Mouse (Mus musculus) monocyte, adult 5-6 weeks (primary cell): Measurements from ENCODE around the gene Iyd. TPM values are rescaled to one million over a fixed set of nuclear protein-coding genes. Genes with fewer than 3 reads are reported as not detected.

ENCODE experiments used
- ATAC-seq: fragments of 153-309, 156-312 bp; replicated peaks from 2 replicates; pipeline ENCODE4 v1.8.0; 2017; ENCODE audit warnings: mild to moderate bottlenecking; ENCODE audit not compliant: low TSS enrichment, insufficient number of reproducible peaks, severe bottlenecking, poor library complexity, low FRiP score
- total RNA-seq: library from RNA; stranded (forward); fragments of 200-1000, 200-491, 200-594 nt; gene quantifications from 3 replicates; pipeline ENCODE4 v1.2.3, GENCODE M21; 2017

Gene Iyd
- total RNA-seq, 1 experiment from 2014 or later = not detected

DNA sequence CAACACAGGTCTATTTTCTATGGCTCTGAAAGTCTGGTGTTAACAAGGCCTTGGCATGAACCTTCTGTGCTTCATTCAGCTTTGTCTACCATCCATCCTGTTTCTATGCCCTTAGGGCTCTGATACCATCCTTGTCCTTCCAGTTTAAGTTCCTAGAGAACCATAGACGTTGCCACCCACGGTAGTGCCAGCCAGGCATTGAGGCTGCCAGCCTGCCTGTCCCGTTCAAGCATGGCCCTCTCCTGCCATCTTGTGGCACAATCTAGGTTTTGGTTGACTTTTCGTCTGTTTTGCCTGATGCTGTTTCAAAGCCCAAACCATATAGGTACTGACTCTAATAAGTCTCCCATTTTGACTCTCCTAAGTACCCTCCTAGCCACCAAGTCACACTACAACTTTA, 8.7 kb upstream of the Iyd start:
- no peak for ATAC-seq

DNA sequence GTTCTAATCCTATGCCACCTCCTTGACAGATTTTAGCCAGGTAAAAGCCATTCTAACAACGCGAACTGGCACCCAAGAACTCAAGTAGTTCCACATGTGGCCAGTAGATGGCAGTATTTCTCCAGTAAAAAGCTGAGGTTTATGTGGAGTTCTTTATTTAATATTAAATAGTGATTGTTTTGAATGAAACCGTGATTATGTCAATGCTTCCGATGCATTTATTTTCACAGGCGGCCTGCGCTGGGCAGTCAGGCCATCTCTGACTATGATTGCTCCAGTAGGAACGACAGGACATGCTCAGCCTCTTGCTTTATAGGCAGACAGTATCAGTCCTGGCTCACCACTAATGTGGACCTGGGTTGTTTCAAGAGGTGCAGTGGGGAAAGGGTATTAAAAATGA, 5.6 kb upstream of the Iyd start:
- no peak for ATAC-seq

DNA sequence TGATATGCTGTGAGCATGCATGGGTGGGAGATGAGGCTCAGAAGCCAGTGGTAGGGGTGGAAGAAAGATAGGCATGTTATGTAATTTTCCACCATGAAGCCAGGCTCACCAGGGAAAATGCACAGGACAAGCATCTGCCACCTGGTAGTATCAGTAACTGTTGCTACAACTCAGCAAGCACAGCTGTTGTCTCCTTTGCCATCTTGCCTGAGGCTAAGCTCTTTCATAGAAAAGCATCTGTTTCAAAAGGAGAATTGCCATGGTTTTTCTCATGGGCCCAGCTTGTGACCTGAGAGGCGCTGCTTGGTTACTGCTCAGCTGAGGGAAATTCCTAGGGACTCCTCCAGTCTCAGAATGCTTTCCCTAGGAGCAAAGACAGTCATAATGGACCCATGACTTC, 3.7 kb upstream of the Iyd start:
- no peak for ATAC-seq

GRCm38 (mm10) chr10:3549384-3549783, 9.3 kb downstream of the Iyd start:
- no peak for ATAC-seq

DNA sequence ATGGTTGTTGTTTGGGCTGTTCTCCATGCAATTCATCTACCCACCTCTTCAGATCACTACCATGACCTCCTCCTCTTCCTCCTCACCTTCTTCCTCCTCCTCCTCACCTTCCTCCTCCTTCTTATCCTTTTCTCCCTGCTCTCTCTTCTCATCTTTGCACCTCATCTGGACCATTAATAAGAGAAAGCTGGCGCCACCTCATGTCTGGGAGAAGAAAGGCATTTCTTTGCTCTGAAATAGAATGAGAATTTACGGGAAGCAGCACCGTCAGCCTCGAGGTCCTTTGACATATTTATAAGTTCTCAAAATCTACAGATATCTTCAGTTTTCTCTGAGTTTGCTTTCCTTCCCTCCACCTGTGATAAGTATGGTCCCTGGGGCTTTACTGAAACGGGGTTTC, 15.1 kb downstream of the Iyd start:
- no peak for ATAC-seq

DNA sequence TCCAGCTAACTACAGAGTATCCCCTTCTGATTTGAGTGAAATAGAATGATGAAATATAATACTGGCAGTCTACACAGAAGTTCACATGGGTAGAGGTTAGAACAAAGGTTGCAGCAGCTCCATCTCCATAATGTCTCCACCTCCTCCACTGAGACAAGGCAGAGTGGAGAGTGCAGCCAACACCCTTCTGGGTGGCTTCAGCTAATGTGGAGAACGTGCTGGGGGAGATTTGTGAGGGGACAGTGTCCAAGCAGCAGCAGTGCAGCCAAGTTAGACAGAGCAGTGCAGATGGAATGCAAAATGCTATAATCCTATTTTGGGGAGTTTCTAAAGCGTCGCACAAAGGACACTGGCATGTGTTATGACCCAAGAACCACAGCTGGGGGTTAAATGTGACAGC, 16.5 kb downstream of the Iyd start:
- ATAC-seq = no peak

- no peak for ATAC-seq
These were observed 19.1 kb downstream of the Iyd start for GRCm38 (mm10) chr10:3559136-3559535.

DNA sequence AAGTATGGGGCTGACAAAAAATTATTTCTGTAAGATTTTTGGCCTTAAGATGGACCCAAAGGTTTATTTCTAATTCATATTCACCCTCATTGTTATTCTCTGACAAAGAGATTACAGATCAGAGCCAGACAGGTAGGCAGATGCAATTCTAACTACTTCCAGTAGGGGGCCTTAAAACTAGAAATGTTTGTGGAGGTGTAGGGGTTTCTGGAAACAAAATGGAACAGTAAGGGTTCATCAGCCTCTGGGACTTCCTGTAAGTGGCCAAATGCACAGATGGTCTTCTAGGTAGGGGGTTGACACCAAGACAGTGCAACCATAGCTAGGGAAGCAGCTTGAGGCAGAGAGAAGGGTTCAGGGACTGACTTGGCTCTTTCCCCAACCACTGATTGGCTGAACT, 22.1 kb downstream of the Iyd start:
- no peak for ATAC-seq

DNA sequence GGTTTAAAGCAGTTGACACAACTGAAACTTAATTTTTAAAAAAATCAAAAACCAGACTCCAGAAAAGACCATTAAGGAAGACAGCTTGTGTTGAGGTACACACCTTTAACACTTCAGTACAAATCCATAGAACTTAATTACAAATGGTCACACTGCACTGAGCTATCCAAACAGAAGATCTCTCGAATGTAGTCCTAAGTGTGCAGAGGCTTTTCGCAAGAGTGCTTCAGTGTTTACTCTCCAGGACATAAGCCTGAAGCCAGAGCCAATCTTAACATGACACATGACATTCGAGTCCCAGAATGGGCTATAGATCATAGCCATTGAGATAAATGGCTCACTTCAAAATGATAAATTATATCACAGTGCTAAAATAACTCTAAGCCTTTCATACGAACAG, 25.1 kb downstream of the Iyd start:
- ATAC-seq = no peak

GRCm38 (mm10) chr10:3567821-3568220, 27.8 kb downstream of the Iyd start:
- no peak for ATAC-seq

DNA sequence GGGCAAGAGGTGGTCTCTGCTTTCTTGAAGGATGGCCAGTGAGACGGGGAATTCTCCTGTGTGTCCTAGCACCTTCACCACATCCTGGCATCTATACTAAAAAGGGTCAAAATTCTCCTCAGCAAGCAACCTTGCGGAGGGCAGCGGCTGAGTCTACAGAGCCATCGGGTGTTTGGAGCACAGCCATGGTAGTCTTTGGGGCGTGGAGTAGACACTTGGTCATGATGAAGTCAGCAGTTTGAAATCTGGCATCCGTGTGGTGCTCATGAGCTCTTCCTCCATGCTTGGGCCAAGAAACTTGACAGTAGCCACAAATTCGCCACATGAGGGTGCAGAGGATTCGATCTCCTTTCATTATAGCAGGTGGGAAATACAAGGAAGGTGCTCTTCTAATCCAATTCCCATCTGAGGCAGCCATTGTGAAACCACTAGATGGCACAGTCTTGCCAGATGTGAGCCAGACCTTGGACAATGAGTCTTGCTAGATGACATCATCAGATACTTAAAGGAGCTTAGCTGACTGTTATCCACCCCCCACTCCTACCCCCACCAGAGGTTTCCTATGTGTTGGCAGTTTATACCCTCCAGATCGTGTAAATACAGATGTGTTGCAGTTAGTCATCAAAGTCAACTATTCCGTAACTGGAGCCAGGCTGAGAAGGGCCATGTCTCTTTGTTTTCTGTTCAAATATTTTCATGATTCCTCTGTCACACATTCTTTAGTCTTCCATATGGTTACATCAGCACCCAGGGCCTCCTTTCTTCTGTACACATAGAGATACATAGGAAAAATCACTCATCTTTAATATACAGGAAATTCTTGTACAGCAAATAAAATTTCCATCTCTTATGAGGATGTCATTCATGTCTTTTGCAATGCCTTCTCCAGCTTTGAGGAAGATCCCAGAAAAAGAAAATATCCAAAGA, 32.9 kb downstream of the Iyd start:
- ATAC-seq = 0 out of 2 replicates have a peak, but pooled peaks have one; percentile 43

GRCm38 (mm10) chr10:3573905-3574500, 34.0 kb downstream of the Iyd start:
- 0 out of 2 replicates have a peak, but pooled peaks have one; percentile 35 for ATAC-seq

DNA sequence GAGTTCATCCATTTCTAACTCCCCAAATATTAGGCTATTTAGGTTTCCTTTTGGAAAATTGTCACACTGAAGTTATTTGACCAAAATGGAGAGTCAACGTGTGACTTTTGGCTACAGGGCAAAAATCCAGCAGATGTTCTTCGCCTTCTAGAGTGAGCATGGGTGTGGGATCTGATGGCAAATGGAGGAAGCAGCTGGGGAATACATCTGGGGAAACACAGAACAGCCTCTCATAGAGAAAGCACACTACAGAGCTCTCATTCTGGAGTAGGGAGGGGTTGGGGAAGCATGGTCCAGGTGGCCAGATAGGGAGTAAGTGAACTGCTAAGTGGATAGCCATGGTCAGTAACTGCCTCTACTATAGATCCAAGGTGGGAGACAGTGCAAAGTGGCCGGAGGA, 50.6 kb downstream of the Iyd start:
- no peak for ATAC-seq

DNA sequence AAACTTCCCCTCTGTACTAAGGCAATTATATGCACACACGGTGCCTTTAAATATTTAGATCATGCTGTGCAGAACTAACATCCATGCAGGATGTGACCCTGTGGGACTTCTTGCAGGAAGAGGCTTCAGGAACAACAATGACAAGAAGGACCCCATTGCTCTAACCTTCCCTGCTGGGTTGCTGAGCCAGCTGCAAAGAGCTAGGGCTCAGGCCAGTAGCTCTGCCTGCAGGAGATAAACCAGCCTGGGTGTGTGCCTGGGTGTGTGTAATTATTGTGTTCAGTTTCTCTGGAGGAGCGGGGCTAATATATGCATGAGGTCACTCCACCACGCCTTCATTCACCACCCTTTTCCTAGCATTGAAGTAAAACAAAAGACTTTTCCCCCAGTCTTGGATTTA, 51.8 kb downstream of the Iyd start:
- ATAC-seq = no peak

- ATAC-seq = no peak
These were observed 56.7 kb downstream of the Iyd start for GRCm38 (mm10) chr10:3596697-3597096.

GRCm38 (mm10) chr10:3597760-3598159, 57.7 kb downstream of the Iyd start:
- no peak for ATAC-seq

Other genes with a start within 250 kb of the Iyd start
- not detected in 3 replicates for gene Ppp1r14c, start 174.2 kb upstream of the Iyd start, total RNA-seq
- 10.9 to 19.2 TPM (median 11.8 TPM) in 3 replicates for gene Plekhg1, start 200.1 kb downstream of the Iyd start, total RNA-seq